In the genomic region with DNA sequence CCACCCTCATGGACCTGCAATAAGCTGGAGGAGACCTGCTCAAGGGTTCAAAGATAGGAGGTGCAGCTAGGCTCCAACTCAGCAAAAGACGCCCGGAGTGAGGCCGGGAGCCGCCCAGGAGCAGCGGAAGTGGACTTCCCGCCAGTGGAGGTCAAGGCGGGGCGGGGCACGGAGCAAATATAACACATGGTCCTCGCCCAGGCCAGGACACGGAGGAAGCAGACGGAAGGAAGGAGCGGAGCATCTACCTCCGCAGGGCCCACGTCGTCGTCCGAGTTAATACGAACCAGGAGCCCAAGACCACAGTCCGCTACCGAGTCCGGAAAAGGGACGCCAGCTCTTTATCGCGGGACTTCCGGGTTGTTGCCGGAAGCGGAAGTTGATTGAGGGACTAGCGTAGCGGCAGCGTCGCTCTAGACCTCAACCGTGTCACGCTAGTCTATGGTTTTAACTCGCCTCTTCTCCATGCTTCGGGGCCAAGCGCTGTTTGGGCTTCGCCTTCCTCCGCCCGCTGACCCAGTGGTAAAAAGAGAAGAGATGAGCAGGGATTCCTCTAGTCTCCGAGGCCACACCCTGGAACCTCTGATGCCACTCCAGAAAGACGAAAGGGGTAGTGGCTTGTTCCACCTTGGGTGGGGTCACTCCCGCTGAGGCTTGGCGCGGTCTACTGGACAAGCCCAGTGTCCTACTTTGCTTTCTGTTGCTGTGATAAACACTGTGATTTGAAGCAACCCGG, we compare ENCODE assay signal across 8 mouse cellular contexts. TPM values are rescaled to one million over a fixed set of nuclear protein-coding genes. Genes with fewer than 3 reads are reported as not detected.
DNase-seq lines count a peak whose midpoint lies in the region; ATAC-seq and TF ChIP-seq lines count a peak whose summit lies in the region.

No protein-coding gene starts in this region.

- TF ChIP-seq EP300 in lung, postnatal 0 days (IDR thresholded peaks at IDR 0.05), result 0 out of 2 replicates have a peak, but pooled peaks have one; percentile 46

- H3K27me3 ChIP-seq in hindbrain, embryonic 10.5 days (ENCODE audit: insufficient read depth, poor library complexity, severe bottlenecking), result no peaks in the 10 kb centered on the region
- H3K27me3 ChIP-seq in lung, postnatal 0 days (replicated peaks; ENCODE audit: insufficient read depth, low read length), result no peaks in the 10 kb centered on the region

- peak; percentile 99 for ATAC-seq in frontal cortex, adult (ENCODE audit: low TSS enrichment)
- peak; percentile 94 for ATAC-seq in lung, postnatal 0 days

- under 1% methylated on average over 46 of the region's 46 CpGs for WGBS in hindbrain, embryonic 10.5 days
- WGBS in lung, postnatal 0 days, result under 1% methylated on average over 44 of the region's 46 CpGs

- H3K4me2 ChIP-seq in lung, postnatal 0 days (replicated peaks; ENCODE audit: low read depth, low read length), result peak overlapping the region; percentile 74

- peak overlapping the region; percentile 93 for H3K27ac ChIP-seq in hindbrain, embryonic 10.5 days
- peak overlapping the region; percentile 96 for H3K27ac ChIP-seq in lung, postnatal 0 days (ENCODE audit: low read length)

- peak; percentile 95 for DNase-seq in MN1 (ENCODE audit: low spot score)
- peak; percentile 87 for DNase-seq in cerebellum, adult 9-10 months
- DNase-seq in hindbrain, embryonic 10.5 days (ENCODE audit: low spot score), result peak; percentile 92
- DNase-seq in layer of hippocampus, adult 9-11 months, result peak; percentile 86
- peak; percentile 96 for DNase-seq in lung, postnatal 0 days (ENCODE audit: low spot score)
- peak; percentile 73 for DNase-seq in ovary, postnatal 14 days (ENCODE audit: low spot score)
- DNase-seq in thymus, postnatal 14 days, result peak; percentile 83

- TF ChIP-seq CTCF in lung, postnatal 0 days (IDR thresholded peaks at IDR 0.05), result no peak

- peak overlapping the region; percentile 79 for H3K9ac ChIP-seq in lung, postnatal 0 days (replicated peaks; ENCODE audit: low read depth)

- H3K36me3 ChIP-seq in hindbrain, embryonic 10.5 days, result peaks cover 10% of the 10 kb centered on the region; the same call in 1 of the 2 replicates
- H3K36me3 ChIP-seq in lung, postnatal 0 days (ENCODE audit: insufficient read depth, low read length), result no peaks in the 10 kb centered on the region

- H3K4me3 ChIP-seq in hindbrain, embryonic 10.5 days, result peak overlapping the region; percentile 67
- peak overlapping the region; percentile 87 for H3K4me3 ChIP-seq in lung, postnatal 0 days (ENCODE audit: low read depth, low read length)

- peaks cover 24% of the 10 kb centered on the region for H3K4me1 ChIP-seq in hindbrain, embryonic 10.5 days (replicated peaks)
- H3K4me1 ChIP-seq in lung, postnatal 0 days (ENCODE audit: insufficient read depth, low read depth, low read length), result no peaks in the 10 kb centered on the region; the same call in 1 of the 2 replicates

- no peaks in the 10 kb centered on the region for H3K9me3 ChIP-seq in hindbrain, embryonic 10.5 days
- H3K9me3 ChIP-seq in lung, postnatal 0 days (ENCODE audit: low read length), result no peaks in the 10 kb centered on the region

RNA-seq across cellular contexts. Expression of gene Cela3a, which starts 21.4 kb away (rescaled TPM):
- polyA plus RNA-seq in hindbrain, embryonic 10.5 days (2016; fragmentation: Nextera tagmentation; extraction: Ambion mirVana), result not detected in 2 replicates
- polyA plus RNA-seq in lung, postnatal 0 days (2015; fragmentation: Nextera tagmentation; extraction: Ambion mirVana), result not detected in 2 replicates

RNA-seq across cellular contexts. Expression of gene Cdc42, which starts 30.7 kb away (rescaled TPM):
- 592 and 604 TPM in 2 replicates for polyA plus RNA-seq in hindbrain, embryonic 10.5 days (2016; fragmentation: Nextera tagmentation; extraction: Ambion mirVana)
- 545 and 582 TPM in 2 replicates for polyA plus RNA-seq in lung, postnatal 0 days (2015; fragmentation: Nextera tagmentation; extraction: Ambion mirVana)

RNA-seq across cellular contexts. Expression of gene Cela3b, which starts 42.1 kb away (rescaled TPM):
- polyA plus RNA-seq in hindbrain, embryonic 10.5 days (2016; fragmentation: Nextera tagmentation; extraction: Ambion mirVana), result not detected in 2 replicates
- polyA plus RNA-seq in lung, postnatal 0 days (2015; fragmentation: Nextera tagmentation; extraction: Ambion mirVana), result not detected in 2 replicates

Comparison
In these comparisons a context has a peak if more than half of its experiments do, and no peak if none do; other contexts are left out.
1. Peak in every context shown above with its lines: DNase-seq, ATAC-seq, H3K4me3 ChIP-seq and H3K27ac ChIP-seq.